8 mouse cellular contexts compared by ENCODE assay signal in genomic region chr5:135806555-135807262, GRCm38 (mm10). TPM values are rescaled to one million over a fixed set of nuclear protein-coding genes. Genes with fewer than 3 reads are reported as not detected.
DNase-seq lines count a peak whose midpoint lies in the region; ATAC-seq lines count a peak whose summit lies in the region.

Gene Srrm3, plus strand, starts transcription at chr5:135806890.

- ATAC-seq in megakaryocyte-erythroid progenitor cell, adult 5-6 weeks (replicated peaks; ENCODE audit: low FRiP score, low TSS enrichment, poor library complexity, severe bottlenecking), result peak; percentile 87

- peak; percentile 83 for DNase-seq in WW6 (ENCODE audit: low read depth, low spot score)
- DNase-seq in cerebellum, postnatal 36 days, result peak; percentile 95 to 98
- DNase-seq in frontal cortex, postnatal 36 days (ENCODE audit: low spot score in 2 of 2), result peak; percentile 92 to 94
- peak; percentile 96 for DNase-seq in induced T-regulatory cell, adult 2 months (ENCODE audit: low read depth)
- peak; percentile 81 to 87 for DNase-seq in left cerebral cortex, adult 8-10 months (ENCODE audit: low spot score in 2 of 2)
- DNase-seq in right cerebral cortex, postnatal 14 days, result peak; percentile 97
- DNase-seq in urinary bladder, postnatal 25 days (ENCODE audit: low spot score), result peak; percentile 94

RNA-seq across cellular contexts. Expression of gene Srrm3, which starts in this region (rescaled TPM):
- 10 to 100 TPM; 61.8 to 78.3 (median 68.6) TPM for total RNA-seq in left cerebral cortex, adult 8-10 months (2022)
- total RNA-seq in megakaryocyte-erythroid progenitor cell, adult 5-6 weeks (2014; fragmentation: Nextera tagmentation), result not detected in 2 replicates
- not detected in 2 replicates for total RNA-seq in megakaryocyte-erythroid progenitor cell, adult 5-6 weeks (2017)

Comparison
In these comparisons a context has a peak if more than half of its experiments do, and no peak if none do; other contexts are left out.
1. Peak in every context shown above with its lines: DNase-seq and ATAC-seq.
2. RNA of gene Srrm3 (total RNA-seq): 61.8 to 78.3 TPM in left cerebral cortex, adult 8-10 months; not detected in megakaryocyte-erythroid progenitor cell, adult 5-6 weeks; every median in the first group is over 10 times any median in the second.
3. Peak in ATAC-seq in megakaryocyte-erythroid progenitor cell, adult 5-6 weeks; RNA of the gene not detected or under 1 TPM.